Comparison of ENCODE assay signal across 8 mouse cellular contexts in the genomic region with DNA sequence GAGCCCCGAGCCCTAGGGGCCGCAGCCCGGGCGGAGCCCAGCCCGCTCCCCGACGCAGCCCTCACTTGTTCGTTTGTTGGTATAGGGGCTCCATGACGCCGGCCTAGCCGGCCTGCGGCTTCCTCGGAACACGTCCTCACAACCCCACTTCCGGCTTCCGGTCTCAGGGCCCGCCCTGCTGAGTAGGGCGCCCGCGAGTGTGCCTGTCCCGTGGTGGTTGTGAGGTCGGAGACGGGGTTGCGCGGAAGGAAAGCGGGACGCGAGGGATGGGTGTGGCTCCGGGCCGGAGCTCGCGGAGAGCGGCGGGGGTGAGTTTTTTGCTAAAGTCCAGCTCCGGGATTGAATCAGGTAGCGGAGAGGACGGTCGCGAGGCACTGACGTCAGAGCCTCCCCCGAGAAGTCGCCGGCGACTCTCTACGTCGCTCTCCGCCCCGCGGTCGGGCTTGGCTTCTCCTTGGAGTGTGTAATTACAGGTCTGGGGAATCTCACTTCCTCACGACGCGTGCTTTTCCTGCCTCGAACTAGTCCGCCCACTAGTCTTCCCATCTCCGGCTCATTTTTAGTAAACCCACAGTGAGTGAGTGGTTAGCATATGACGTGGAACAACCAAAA. TPM values are rescaled to one million over a fixed set of nuclear protein-coding genes. Genes with fewer than 3 reads are reported as not detected.
DNase-seq lines count a peak whose midpoint lies in the region; ATAC-seq and TF ChIP-seq lines count a peak whose summit lies in the region.

Gene Gosr2 (minus strand): TSS at position 334 of the 612 bp plus-strand sequence.

- peak within 1 kb of the TSS; percentile 64 for H3ac ChIP-seq in myocyte (ENCODE audit: control insufficient read depth, insufficient read length)

- H3K9me3 ChIP-seq in heart, embryonic 11.5 days (replicated peaks; ENCODE audit: control insufficient read depth, low read length): no peaks in the 10 kb centered on the region
- no peaks in the 10 kb centered on the region for H3K9me3 ChIP-seq in kidney, embryonic 16.5 days (ENCODE audit: low read length)

- peaks cover 13% of the 10 kb centered on the region; the same call in 1 of the 2 replicates for H3K79me2 ChIP-seq in liver, adult 2 months (ENCODE audit: control insufficient read depth, insufficient read depth, low read length)
- H3K79me2 ChIP-seq in myocyte (ENCODE audit: control insufficient read depth, insufficient read depth): peaks cover 47% of the 10 kb centered on the region

- TF ChIP-seq CTCF in liver, adult 2 months (IDR thresholded peaks at IDR 0.05; ENCODE audit: low read depth, low read length): no peak

- no peak; the same call in 1 of the 2 replicates for TF ChIP-seq POLR2A in liver, adult 2 months (IDR thresholded peaks at IDR 0.05; ENCODE audit: extremely low read depth, insufficient read depth, low read length)
- peak; percentile 55 for TF ChIP-seq POLR2A in myocyte (IDR thresholded peaks at IDR 0.05; ENCODE audit: insufficient read length, low read depth)

- under 1% methylated on average over 56 of the region's 57 CpGs for WGBS in heart, embryonic 11.5 days (ENCODE audit: insufficient replicate concordance)
- under 1% methylated on average over 57 of the region's 57 CpGs for WGBS in kidney, embryonic 16.5 days
- WGBS in liver, adult 2 months: under 1% methylated on average over 57 of the region's 57 CpGs

- peak; percentile 95 to 97 for DNase-seq in B cell, adult 2 months
- peak; percentile 95 for DNase-seq in brain, adult 2 months (ENCODE audit: low read depth, low spot score)
- peak; percentile 80 for DNase-seq in liver, adult 2 months (ENCODE audit: extremely low read depth, low read depth, low spot score)
- DNase-seq in splenic B cell, adult 2 months (ENCODE audit: low read depth, low spot score): peak; percentile 92

- H3K4me2 ChIP-seq in heart, embryonic 11.5 days: peak within 1 kb of the TSS; percentile 74
- H3K4me2 ChIP-seq in kidney, embryonic 16.5 days (replicated peaks; ENCODE audit: low read depth, low read length): peak within 1 kb of the TSS; percentile 66
- peak within 1 kb of the TSS; percentile 71 for H3K4me2 ChIP-seq in myocyte (ENCODE audit: low read depth)

- H3K27ac ChIP-seq in heart, embryonic 11.5 days (ENCODE audit: low read depth, low read length): peak within 1 kb of the TSS; percentile 99
- H3K27ac ChIP-seq in kidney, embryonic 16.5 days (ENCODE audit: low read length): peak within 1 kb of the TSS; percentile 99
- peak within 1 kb of the TSS; percentile 94 for H3K27ac ChIP-seq in liver, adult 2 months (replicated peaks; ENCODE audit: insufficient read depth, low read depth, low read length)

- H3K4me1 ChIP-seq in heart, embryonic 11.5 days (ENCODE audit: control insufficient read depth, insufficient read depth, low read length): peaks cover 6% of the 10 kb centered on the region; the same call in 1 of the 2 replicates
- peaks cover 5% of the 10 kb centered on the region; the same call in 1 of the 2 replicates for H3K4me1 ChIP-seq in kidney, embryonic 16.5 days (ENCODE audit: insufficient read depth, low read length)
- H3K4me1 ChIP-seq in liver, adult 2 months (ENCODE audit: control insufficient read depth, insufficient read depth, low read length): peaks cover 5% of the 10 kb centered on the region; the same call in 1 of the 2 replicates

- H3K9ac ChIP-seq in heart, embryonic 11.5 days (ENCODE audit: low read depth, low read length): peak within 1 kb of the TSS; percentile 94
- H3K9ac ChIP-seq in kidney, embryonic 16.5 days (replicated peaks; ENCODE audit: low read length): peak within 1 kb of the TSS; percentile 94
- peak within 1 kb of the TSS; percentile 90 for H3K9ac ChIP-seq in liver, adult 2 months (ENCODE audit: low read depth, low read length)

- peak; percentile 97 for ATAC-seq in erythroblast, adult 5-6 weeks (replicated peaks; ENCODE audit: low FRiP score, poor library complexity, severe bottlenecking)
- ATAC-seq in heart, embryonic 11.5 days (replicated peaks; ENCODE audit: insufficient number of reproducible peaks, low FRiP score, low TSS enrichment): peak; percentile 91
- ATAC-seq in kidney, embryonic 16.5 days (ENCODE audit: low FRiP score, low TSS enrichment): peak; percentile 98

- H3K4me3 ChIP-seq in heart, embryonic 11.5 days (ENCODE audit: low read depth, low read length): peak within 1 kb of the TSS; percentile 95
- H3K4me3 ChIP-seq in kidney, embryonic 16.5 days (ENCODE audit: low read length): peak within 1 kb of the TSS; percentile 75
- peak within 1 kb of the TSS; percentile 84 for H3K4me3 ChIP-seq in liver, adult 2 months (ENCODE audit: insufficient read depth, low read depth, low read length)
- peak within 1 kb of the TSS; percentile 72 for H3K4me3 ChIP-seq in myocyte

- no peaks in the 10 kb centered on the region for H3K36me3 ChIP-seq in heart, embryonic 11.5 days (ENCODE audit: control insufficient read depth, insufficient read depth, low read length)
- no peaks in the 10 kb centered on the region for H3K36me3 ChIP-seq in kidney, embryonic 16.5 days (ENCODE audit: insufficient read depth, low read length)
- peaks cover 2% of the 10 kb centered on the region; the same call in 1 of the 2 replicates for H3K36me3 ChIP-seq in liver, adult 2 months (ENCODE audit: control insufficient read depth, insufficient read depth, low read length)
- H3K36me3 ChIP-seq in myocyte (ENCODE audit: control insufficient read depth, insufficient read depth): peaks cover 4% of the 10 kb centered on the region
- peaks cover 2% of the 10 kb centered on the region; the same call in 1 of the 2 replicates for H3K36me3 ChIP-seq in splenic B cell, adult 2 months (ENCODE audit: control insufficient read depth, insufficient read depth, low read length, poor library complexity, severe bottlenecking)

- no peaks in the 10 kb centered on the region for H3K27me3 ChIP-seq in heart, embryonic 11.5 days (ENCODE audit: control insufficient read depth, insufficient read depth, low read length)
- no peaks in the 10 kb centered on the region for H3K27me3 ChIP-seq in kidney, embryonic 16.5 days (ENCODE audit: insufficient read depth, low read length)
- H3K27me3 ChIP-seq in liver, adult 2 months (ENCODE audit: control insufficient read depth, insufficient read depth, low read length): no peaks in the 10 kb centered on the region
- H3K27me3 ChIP-seq in myocyte (ENCODE audit: control insufficient read depth, insufficient read depth, insufficient read length): peaks cover 10% of the 10 kb centered on the region
- no peaks in the 10 kb centered on the region for H3K27me3 ChIP-seq in splenic B cell, adult 2 months (ENCODE audit: control insufficient read depth, insufficient read depth, low read length, poor library complexity, severe bottlenecking)

TF ChIP-seq in myocyte, 11 proteins besides CTCF, POLR2A, EP300 and RAD21:
- TF ChIP-seq MAX (IDR thresholded peaks at IDR 0.05; ENCODE audit: low read depth) (peak; percentile 71), E2F4 (IDR thresholded peaks at IDR 0.05; ENCODE audit: insufficient read depth) (no peak), CEBPB (IDR thresholded peaks at IDR 0.05; ENCODE audit: insufficient read depth, poor library complexity, severe bottlenecking) (no peak), MYOG (IDR thresholded peaks at IDR 0.05; ENCODE audit: control insufficient read depth in 1 of 3, insufficient read depth in 1 of 3, insufficient read length in 2 of 3, low read depth in 2 of 3) (no peak), TCF3 (IDR thresholded peaks at IDR 0.05; ENCODE audit: insufficient read length, low read depth) (no peak), POLR2AphosphoS2 (IDR thresholded peaks at IDR 0.05; ENCODE audit: insufficient read length, low read depth) (peak; percentile 67), TCF12 (IDR thresholded peaks at IDR 0.05; ENCODE audit: insufficient read depth, poor library complexity, severe bottlenecking) (no peak), MYOD1 (IDR thresholded peaks at IDR 0.05; ENCODE audit: control insufficient read depth in 1 of 3, insufficient read length in 2 of 3, low read depth in 2 of 3) (no peak), REST (IDR thresholded peaks at IDR 0.05; ENCODE audit: insufficient read depth, insufficient read length) (no peak), USF1 (IDR thresholded peaks at IDR 0.05; ENCODE audit: low read depth) (no peak), SRF (IDR thresholded peaks at IDR 0.05; ENCODE audit: control insufficient read depth, insufficient read length, low read depth) (no peak)

RNA-seq across cellular contexts. Expression of gene Gosr2, which starts in this region (rescaled TPM):
- total RNA-seq in erythroblast, adult 5-6 weeks (2015; ENCODE audit: low replicate concordance): 8.8 and 11.7 TPM in 2 replicates
- total RNA-seq in erythroblast, adult 5-6 weeks (2017; ENCODE audit: low replicate concordance): 11.2 and 17.0 TPM in 2 replicates
- 61.6 and 79.2 TPM in 2 replicates for polyA plus RNA-seq in heart, embryonic 11.5 days (2014; fragmentation: Nextera tagmentation; extraction: Ambion mirVana)
- 91.1 and 92.2 TPM in 2 replicates for polyA plus RNA-seq in kidney, embryonic 16.5 days (2015; fragmentation: Nextera tagmentation; extraction: Ambion mirVana)
- 52.8 and 55.0 TPM in 2 replicates for total RNA-seq in liver, adult 2 months (2014; rRNA removed)
- polyA plus RNA-seq in liver, adult 2 months (2012; rRNA removed): 70.2 and 77.8 TPM in 2 replicates
- polyA plus RNA-seq in myocyte (2012; fragmentation: generic; extraction: Trizol): 73.9 TPM

Comparison
In these comparisons a context has a peak if more than half of its experiments do, and no peak if none do; other contexts are left out.
1. Peak in every context shown above with its lines: DNase-seq, ATAC-seq, H3K4me3 ChIP-seq and H3K27ac ChIP-seq.